Comparison of ENCODE assay signal across 8 mouse cellular contexts in the genomic region with DNA sequence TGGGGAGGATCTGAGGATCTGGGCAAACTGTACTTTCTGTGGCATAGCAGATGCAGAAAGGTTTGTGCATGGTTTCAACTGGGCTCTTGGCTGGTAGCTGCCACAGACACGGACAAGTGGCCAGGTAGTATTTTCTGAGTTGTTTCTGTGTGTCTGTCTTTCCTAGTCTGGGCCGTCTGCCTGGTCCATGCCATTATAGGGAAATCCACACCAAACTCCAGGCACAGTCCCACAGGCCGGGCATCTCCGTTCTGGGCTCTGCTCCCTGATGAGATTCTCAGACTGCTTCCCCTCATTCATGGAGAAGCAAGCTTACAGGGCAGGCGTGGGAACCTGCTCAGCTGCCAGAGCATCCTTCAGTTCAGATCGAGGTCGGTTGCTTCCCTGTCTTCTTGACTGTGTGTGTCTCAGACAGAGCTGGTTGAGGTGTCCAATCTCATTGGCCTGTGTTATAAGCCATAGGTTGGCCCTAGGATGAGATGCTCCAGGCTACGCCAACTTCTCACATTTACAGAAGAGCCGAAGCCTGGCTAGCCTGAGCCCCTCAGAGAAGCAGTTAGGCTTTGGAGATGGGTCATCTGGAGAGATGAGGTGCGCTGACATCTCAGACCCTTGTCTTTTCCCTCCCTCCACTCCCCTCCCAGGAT. TPM values are rescaled to one million over a fixed set of nuclear protein-coding genes. Genes with fewer than 3 reads are reported as not detected.
DNase-seq lines count a peak whose midpoint lies in the region; ATAC-seq and TF ChIP-seq lines count a peak whose summit lies in the region.

A gene (plus strand): TSS at position 51 of the 647 bp plus-strand sequence.

- intact Hi-C loops in left cerebral cortex, postnatal 25 days (cut with DNase I) = no loop called here

- no peak for TF ChIP-seq POLR2A in lung, adult 2 months (IDR thresholded peaks at IDR 0.05; ENCODE audit: borderline replicate concordance, extremely low read depth, low read depth, low read length)
- no peak for TF ChIP-seq POLR2A in cortical plate, adult 2 months (IDR thresholded peaks at IDR 0.05; ENCODE audit: extremely low read depth, insufficient read depth, low read length)

- H3K27ac ChIP-seq in cortical plate, adult 2 months (ENCODE audit: insufficient read depth, low read length) = no peak within 1 kb of the TSS
- peak within 1 kb of the TSS; percentile 3; the same call in 1 of the 2 replicates for H3K27ac ChIP-seq in heart, embryonic 12.5 days (ENCODE audit: poor library complexity, severe bottlenecking)
- no peak within 1 kb of the TSS for H3K27ac ChIP-seq in neural tube, embryonic 13.5 days (replicated peaks)

- H3K9me3 ChIP-seq in heart, embryonic 12.5 days (replicated peaks) = no peaks in the 10 kb centered on the region
- no peaks in the 10 kb centered on the region for H3K9me3 ChIP-seq in neural tube, embryonic 13.5 days

- ATAC-seq in heart, embryonic 12.5 days (ENCODE audit: insufficient number of reproducible peaks, low FRiP score) = no peak
- no peak; the same call in 1 of the 2 replicates for ATAC-seq in neural tube, embryonic 13.5 days (ENCODE audit: low read depth)
- no peak for ATAC-seq in CD4-positive, CD25-positive, alpha-beta regulatory T cell, adult 4 months

- no peak for DNase-seq in lung, adult 2 months
- no peak for DNase-seq in lung, postnatal 25 days (ENCODE audit: low spot score)
- peak in 1 of 2 experiments; percentile 9 for DNase-seq in left cerebral cortex, postnatal 25 days (ENCODE audit: low spot score in 2 of 2)
- DNase-seq in thymus, postnatal 10 days (ENCODE audit: low spot score in 2 of 2) = no peak

- 62% methylated on average over 10 of the region's 10 CpGs for WGBS in lung, adult 2 months
- WGBS in heart, embryonic 12.5 days = 51% methylated on average over 10 of the region's 10 CpGs
- 51% methylated on average over 10 of the region's 10 CpGs for WGBS in neural tube, embryonic 13.5 days

- H3K9ac ChIP-seq in heart, embryonic 12.5 days = peak within 1 kb of the TSS; percentile 86
- peak within 1 kb of the TSS; percentile 82 for H3K9ac ChIP-seq in neural tube, embryonic 13.5 days

- no peak for TF ChIP-seq CTCF in lung, adult 2 months (IDR thresholded peaks at IDR 0.05; ENCODE audit: insufficient read depth, low read length)
- TF ChIP-seq CTCF in cortical plate, adult 2 months (IDR thresholded peaks at IDR 0.05; ENCODE audit: extremely low read depth, insufficient read depth, low read length) = no peak

- peaks cover 7% of the 10 kb centered on the region; the same call in 1 of the 2 replicates for H3K27me3 ChIP-seq in heart, embryonic 12.5 days (replicated peaks)
- H3K27me3 ChIP-seq in neural tube, embryonic 13.5 days = peaks cover 22% of the 10 kb centered on the region

- H3K4me3 ChIP-seq in lung, adult 2 months (replicated peaks; ENCODE audit: extremely low read depth, low read depth, low read length) = peak within 1 kb of the TSS; percentile 80
- peak within 1 kb of the TSS; percentile 43 for H3K4me3 ChIP-seq in cortical plate, adult 2 months (ENCODE audit: insufficient read depth, low read length)
- peak within 1 kb of the TSS; percentile 75 for H3K4me3 ChIP-seq in heart, embryonic 12.5 days
- H3K4me3 ChIP-seq in neural tube, embryonic 13.5 days = peak within 1 kb of the TSS; percentile 65

- H3K4me2 ChIP-seq in heart, embryonic 12.5 days = peak within 1 kb of the TSS; percentile 96
- H3K4me2 ChIP-seq in neural tube, embryonic 13.5 days = peak within 1 kb of the TSS; percentile 98

- no peaks in the 10 kb centered on the region for H3K36me3 ChIP-seq in heart, embryonic 12.5 days
- H3K36me3 ChIP-seq in neural tube, embryonic 13.5 days = no peaks in the 10 kb centered on the region

- no peaks in the 10 kb centered on the region; the same call in 1 of the 2 replicates for H3K4me1 ChIP-seq in lung, adult 2 months (ENCODE audit: control insufficient read depth, insufficient read depth, low read length)
- 0 out of 2 replicates have a peak, but pooled peaks cover 4% of the 10 kb centered on the region for H3K4me1 ChIP-seq in cortical plate, adult 2 months (ENCODE audit: control insufficient read depth, insufficient read depth, low read length)
- H3K4me1 ChIP-seq in heart, embryonic 12.5 days (replicated peaks) = peaks cover 31% of the 10 kb centered on the region
- H3K4me1 ChIP-seq in neural tube, embryonic 13.5 days (replicated peaks) = peaks cover 27% of the 10 kb centered on the region

RNA-seq across cellular contexts. Expression of the gene that starts here (rescaled TPM):
- 25.9 and 30.0 TPM in 2 replicates for polyA plus RNA-seq in lung, adult 2 months (2012; rRNA removed)
- 16.2 and 17.2 TPM in 2 replicates for polyA plus RNA-seq in cortical plate, adult 2 months (2012; rRNA removed)
- 56.5 and 62.1 TPM in 2 replicates for polyA plus RNA-seq in heart, embryonic 12.5 days (2016; fragmentation: Nextera tagmentation; extraction: Ambion mirVana)
- total RNA-seq in left cerebral cortex, postnatal 25 days (2021) = 10 to 100 TPM; 17.5 to 22.2 TPM
- 12.6 and 16.1 TPM in 2 replicates for polyA plus RNA-seq in neural tube, embryonic 13.5 days (2015; fragmentation: Nextera tagmentation; extraction: Ambion mirVana)
- polyA plus RNA-seq in CD4-positive, CD25-positive, alpha-beta regulatory T cell, adult 4 months (2017; shearing (Covaris generic)) = not detected

Comparison
In these comparisons a context has a peak if more than half of its experiments do, and no peak if none do; other contexts are left out.
1. RNA of the gene that starts here (polyA plus RNA-seq): 56.5 to 62.1 TPM in heart, embryonic 12.5 days, 25.9 to 30.0 TPM in lung, adult 2 months, 16.2 to 17.2 TPM in cortical plate, adult 2 months and 12.6 to 16.1 TPM in neural tube, embryonic 13.5 days; not detected in CD4-positive, CD25-positive, alpha-beta regulatory T cell, adult 4 months; every median in the first group is over 10 times any median in the second.
2. Peak in every context shown above with its lines, with median percentiles within 50 percentile points of each other: H3K4me3 ChIP-seq.